Mouse (Mus musculus): ENCODE measurements around the gene Zkscan1.
"Not testable (repeated sequence)": the region's sequence is repeated elsewhere in the genome, so short reads cannot be mapped to it uniquely, and the experiment has no call there.

The Zkscan1 gene

DNA sequence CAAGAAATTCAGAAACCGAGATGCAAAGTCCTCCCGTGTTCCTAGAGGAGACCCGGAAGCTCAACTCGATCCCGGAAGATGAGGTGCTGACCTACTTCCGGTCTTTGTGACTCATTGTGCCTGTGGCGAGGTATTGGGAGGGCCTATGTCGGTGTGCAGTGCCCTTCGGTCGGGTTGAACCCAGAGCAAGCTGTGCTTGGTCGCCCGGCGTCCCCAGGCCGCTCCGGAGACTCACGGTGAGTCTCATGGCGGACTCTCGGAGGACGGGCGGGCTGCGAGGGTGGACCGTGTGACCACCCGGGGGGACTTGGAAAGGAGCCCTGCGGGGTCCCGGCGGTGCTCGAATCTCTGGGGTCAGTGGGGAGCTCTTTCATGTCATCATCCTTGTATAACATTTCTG, at the start of gene Zkscan1:
Zkscan1 (plus strand) TSS at position 89 of the 400 bp plus-strand sequence.
- DNase-seq: peak; percentile 70

DNA sequence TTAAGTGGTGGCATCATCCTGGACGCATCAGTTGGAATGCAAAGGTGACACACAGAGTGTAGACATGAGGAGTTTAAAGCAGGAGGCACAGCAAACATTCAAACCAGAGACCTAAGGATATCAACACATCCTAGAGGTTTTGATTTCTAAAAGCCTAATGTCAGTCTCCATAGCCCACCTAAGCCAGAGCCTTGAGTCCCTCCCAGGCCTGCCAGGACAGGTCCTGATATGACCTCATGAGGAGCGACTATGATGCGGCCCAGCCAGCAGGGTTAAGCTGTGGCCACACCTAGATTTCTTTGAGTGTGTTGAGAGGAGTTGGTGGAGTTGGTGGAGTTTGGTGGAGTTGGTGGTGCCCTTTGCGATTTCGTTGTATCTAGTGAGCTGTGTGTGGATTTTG, 32.0 kb upstream of the Zkscan1 start, which contains the start of gene Smok3c:
Smok3c (plus strand) TSS at position 301 of the 400 bp plus-strand sequence.
- not testable (repeated sequence) for DNase-seq

DNA sequence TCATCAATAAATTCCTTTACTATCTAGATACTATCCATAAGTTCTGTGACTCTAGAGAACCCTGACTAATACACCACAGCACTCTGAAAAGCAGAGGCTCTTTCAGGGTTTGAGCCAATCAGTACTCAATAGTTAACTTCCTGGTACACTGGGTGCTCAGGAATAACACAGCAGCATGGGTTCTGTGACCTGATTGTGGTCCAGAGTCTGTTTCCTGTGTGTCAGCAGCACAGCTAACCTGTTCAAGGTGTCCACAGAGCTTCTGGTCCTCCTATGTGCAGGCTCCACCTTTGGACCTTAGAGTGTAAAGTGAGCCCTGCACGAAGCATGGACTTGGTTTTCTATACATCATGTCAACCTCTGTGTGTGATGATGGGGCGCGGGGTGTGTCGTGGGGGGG, 11.1 kb upstream of the Zkscan1 start:
- no peak for DNase-seq

DNA sequence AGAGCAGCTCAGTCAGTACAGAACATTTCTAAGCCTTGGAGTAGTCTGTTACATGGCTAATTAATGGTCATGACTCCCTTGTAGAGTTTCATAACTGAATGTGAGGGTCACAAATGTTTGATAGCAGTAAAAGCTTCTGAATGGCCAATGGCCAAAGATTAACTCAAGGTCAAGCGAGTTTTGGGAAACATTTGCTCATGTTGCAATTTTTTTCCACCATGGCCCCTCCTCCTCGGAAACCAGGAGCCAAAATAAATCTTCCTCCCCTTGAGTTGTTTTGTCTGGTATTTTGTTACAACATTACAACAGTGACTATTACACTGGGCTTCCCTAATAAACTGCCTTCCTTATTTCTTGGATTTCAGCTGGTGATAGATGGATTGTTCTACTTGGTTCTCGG, 9.2 kb upstream of the Zkscan1 start:
- DNase-seq: no peak

DNA sequence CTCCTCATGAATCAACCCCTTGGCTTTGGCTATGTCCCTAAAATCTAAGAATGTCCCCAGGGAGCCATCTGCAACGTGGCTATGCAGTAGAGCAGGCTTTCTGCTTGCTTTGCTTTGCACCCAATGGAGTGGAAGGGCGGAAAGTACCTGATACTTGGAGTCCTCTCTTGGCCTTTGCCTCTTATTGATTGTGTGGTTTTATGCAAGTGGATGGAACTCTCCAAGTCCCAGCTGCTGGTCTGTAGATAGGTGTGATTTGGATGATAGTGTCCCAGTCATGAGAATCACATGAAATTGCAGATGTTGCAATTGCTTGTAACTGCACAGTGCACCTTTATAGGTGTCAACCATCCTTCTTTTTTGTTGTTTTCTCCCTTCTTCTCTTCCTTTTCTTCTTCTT, 8.7 kb upstream of the Zkscan1 start:
- DNase-seq: no peak

DNA sequence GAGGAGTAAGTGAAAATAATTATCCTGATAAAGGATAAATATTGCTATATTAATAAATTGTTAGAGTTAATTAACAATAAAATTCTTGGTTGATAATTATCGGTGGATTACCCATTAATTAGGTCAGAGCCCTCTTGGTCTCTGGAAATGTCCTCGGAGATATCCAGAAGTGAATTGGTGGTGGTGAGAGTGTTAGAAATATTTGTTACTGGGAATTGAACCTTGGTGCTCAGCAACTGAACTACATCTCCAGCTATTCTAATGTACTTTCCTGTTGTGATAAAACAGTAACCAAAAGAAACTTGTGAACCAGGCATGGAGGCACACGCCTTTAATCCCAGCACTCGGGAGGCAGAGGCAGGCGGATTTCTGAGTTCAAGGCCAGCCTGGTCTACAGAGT, 4.4 kb upstream of the Zkscan1 start:
- DNase-seq: no peak

DNA sequence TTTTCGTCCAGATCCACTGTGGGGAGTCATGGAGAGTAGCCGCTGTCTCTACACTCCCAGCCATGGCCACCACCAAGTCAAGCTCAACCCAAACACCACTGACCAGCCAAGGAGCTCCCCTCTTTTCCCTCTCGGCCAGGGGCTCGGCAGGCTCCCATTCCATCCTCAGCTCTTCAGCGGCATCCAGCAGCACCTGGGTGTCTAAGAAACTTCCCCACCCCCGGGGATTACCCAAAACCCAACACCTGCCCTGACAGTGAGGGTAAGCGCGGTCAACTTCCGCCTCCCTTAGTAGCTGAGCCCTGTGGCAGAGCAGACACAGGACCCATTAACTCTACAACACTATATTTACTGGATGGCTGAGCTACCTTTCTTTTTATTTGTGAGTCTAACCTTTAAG, 3.4 kb upstream of the Zkscan1 start:
- DNase-seq: no peak

DNA sequence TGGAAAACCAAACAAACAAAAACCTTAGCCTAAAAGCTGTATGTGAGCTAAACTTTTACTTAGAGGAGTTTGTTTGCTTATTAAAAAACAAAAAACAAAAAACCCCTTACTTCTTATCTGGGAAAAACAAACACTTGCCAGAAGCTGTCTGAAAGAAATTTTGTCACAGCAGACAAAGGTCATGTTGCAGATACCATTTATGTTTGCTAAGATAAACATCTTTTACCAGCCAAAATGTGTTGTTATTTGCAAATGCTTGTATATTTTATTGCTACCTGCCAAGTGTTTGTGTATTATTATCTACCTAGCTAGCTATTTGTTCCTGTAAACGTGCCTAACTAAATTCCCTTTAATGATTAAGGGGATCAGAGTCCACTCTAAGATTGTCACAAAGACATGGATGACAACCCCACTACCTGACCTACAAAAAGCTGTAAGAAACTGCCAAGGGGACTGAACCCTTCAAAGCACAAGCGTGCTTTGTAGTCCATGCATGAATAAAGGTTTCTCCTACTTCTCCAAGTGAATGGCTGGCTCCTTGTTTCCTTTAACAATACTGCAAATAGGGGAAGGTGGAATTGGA, 1.5 kb upstream of the Zkscan1 start:
- no peak for DNase-seq

DNA sequence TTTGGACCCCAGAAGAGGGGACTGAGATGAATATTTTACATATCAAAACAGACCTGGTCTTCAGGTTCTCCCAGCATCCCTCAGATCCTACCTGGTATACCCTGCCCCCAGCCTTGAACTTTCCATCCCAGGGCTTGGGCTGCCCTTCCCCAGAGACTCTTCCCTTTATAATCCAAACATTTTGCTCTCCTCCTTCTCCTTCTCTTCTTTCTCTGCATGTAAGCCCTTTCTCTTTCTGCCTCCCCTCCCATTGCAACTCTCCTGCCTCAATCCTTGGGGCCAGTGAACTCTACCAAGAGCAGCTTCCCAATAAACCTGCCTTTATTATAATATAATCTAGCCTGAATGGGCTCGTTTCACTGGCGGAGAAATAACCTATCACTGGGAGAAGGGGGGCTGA, 948 bp upstream of the Zkscan1 start:
- no peak for DNase-seq

DNA sequence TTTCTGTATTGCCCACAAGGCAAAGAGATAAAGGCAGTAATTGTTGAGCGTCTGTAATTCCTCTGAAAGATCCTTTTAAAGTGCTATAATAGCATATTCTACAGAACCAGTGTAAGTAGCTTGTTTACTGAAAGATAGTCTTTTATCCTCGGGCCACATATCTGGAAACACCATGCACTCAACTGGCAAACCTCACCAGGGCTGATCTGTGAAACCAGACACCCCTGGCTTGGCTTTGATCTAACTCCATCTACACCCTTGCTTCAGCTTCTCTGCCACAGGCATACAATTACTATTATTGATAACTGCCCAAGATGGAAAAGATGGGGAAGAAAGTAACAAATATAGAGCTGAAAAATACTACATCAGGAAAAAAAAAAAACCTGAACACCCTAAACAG, 377 bp upstream of the Zkscan1 start:
- no peak for DNase-seq

DNA sequence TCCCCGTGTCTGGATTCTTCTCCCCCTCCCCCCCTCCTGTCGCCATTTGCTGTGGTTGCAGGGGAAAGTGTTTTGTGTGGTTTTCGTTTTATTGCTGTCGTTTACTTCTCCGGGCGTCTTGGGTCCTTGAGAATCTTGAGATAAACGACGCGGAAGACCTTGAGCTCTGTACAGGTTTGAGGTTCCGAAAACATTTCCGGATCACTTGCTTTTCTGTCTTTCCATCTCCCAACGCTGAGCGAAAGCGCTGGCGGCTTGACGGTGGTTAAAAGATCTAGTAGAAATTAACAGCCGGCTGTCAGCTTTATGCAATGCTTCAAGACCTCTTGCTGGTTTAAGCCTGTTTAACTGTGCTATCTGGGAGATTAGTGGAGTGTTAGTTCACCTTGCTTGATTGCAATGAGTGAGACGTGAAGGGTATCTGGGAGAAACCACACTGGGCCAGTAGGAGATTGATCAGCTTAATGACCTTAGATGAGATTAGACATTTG, 582 bp downstream of the Zkscan1 start:
- DNase-seq: peak; percentile 26

DNA sequence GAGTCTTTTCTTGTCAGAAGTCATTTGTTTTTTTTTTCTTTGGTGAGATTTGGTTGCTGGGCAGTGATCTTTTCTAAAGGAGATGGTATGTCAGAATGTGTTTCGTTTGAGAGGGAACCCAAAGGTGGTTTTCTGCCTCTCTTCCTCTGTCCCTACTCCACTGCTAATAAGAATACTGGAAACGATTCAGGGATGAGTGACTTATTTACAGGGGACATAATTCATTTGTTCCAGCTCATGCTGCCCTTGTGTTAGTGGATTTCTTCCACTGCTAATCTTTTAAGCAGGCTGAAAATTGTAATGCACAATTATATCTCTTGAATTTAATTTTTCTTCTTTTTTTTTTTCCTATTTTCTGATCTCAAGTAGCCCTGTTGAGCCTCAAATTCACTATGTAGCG, 2.0 kb downstream of the Zkscan1 start:
- DNase-seq: no peak

DNA sequence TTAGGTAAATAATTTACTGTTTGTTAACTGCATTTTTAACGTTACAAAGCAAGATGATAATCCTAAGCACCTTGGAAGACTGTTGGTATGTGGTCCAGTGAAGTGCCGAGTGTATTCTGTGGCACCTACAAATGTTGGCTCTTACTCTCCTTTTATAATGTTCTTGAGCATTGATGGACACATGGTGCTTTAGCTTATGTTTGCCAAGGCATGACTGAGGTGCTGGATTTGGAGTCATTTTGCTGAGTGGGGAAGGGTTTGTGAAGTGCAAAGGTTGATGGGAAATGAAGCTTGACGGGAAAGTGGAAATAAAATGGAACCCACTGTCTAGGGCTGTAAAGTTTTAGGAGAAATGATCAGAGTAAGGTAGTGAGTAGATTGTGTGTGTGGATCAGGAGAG, 3.5 kb downstream of the Zkscan1 start:
- DNase-seq: no peak

DNA sequence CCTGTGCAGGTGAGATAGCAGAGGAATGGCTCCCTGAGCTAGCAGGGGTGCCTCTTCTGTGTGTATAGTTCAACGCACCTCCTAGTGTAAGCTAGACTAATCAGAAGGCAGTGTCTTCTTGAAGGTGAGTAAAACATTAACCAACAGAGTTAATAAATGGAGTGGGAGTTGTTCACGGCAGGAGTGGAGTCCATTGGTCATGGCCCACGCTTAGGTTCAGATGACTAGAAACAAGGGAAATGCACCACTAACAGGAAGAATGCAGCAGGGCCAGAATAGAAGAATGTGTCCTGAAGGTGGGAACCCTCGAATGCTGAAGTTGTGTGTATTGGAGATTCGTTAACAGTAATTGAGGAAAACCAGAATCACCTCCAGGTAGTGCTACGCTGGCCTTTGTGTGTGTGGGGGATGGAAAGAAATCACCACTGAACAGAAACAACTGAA, 4.2 kb downstream of the Zkscan1 start:
- DNase-seq: no peak

DNA sequence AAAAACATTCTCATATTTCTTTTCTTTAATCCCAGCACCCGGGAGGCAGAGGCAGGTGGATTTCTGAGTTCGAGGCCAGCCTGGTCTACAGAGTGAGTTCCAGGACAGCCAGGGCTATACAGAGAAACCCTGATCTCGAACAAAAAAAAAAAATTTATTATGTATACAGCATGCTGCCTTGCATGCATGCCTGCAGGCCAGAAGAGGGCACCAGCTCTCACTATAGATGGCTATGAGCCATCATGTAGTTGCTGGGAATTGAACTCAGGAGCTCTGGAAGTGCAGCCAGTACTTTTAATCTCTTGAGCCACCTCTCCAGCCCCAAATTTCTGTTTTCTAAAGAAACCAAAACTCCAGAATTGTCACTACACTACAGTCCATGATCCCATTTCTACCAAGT, 5.4 kb downstream of the Zkscan1 start:
- DNase-seq: peak; percentile 36

DNA sequence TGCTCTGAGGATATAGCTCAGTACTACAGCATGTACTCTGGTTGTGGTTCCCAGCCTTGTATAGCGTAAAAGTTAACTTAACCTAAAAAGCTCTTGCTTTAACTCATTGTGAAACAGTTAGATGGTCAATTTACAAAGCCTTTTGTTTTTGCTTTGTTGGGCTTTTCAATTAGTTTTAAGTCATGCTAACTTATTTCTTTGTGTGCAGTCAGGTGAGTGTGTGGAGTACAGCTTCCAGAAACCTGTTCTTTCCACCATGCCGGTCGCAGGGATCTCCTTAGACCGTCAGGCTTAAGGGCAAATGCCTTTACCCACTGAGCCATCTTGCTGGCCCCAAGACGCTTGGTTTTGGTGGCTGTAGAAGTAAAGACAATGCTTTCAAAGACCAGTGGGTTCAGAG, 5.9 kb downstream of the Zkscan1 start:
- DNase-seq: no peak

DNA sequence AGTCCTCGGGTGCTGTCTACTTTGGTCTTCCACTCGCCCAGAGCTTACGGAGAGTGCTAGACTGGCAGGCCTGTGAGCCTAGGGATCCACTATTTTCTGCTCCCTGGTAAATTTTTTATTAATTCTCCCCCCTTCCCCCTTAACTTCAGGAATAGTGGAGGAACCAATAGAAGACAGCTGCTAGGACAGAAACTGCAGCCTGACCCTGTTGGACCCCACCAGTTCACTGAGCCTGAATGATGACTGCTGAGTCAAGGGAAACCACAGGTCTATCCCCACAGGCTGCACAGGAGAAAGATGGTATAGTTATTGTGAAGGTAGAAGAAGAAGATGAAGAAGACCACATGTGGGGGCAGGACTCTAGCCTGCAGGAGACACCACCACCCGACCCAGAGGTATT, 7.9 kb downstream of the Zkscan1 start:
- no peak for DNase-seq

DNA sequence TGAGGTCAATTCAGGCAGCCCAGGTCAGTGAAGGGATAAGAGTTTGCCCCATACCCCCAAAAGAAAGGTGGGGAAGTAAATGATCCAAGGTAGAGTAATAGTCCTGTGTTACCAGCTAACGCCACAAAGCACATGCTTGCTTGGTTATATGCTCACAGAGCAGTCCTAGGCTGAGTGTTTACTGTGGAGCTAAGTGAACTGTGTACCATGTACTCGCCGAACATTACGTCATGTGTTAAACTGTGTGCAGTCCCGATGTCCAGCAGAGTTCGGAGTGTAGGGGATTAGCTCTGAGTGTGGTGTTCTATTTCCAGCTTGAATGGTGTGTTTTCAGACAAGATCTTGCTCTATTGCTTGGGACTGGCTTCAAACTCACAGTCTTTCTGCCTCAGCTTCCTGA, 9.6 kb downstream of the Zkscan1 start:
- no peak for DNase-seq

DNA sequence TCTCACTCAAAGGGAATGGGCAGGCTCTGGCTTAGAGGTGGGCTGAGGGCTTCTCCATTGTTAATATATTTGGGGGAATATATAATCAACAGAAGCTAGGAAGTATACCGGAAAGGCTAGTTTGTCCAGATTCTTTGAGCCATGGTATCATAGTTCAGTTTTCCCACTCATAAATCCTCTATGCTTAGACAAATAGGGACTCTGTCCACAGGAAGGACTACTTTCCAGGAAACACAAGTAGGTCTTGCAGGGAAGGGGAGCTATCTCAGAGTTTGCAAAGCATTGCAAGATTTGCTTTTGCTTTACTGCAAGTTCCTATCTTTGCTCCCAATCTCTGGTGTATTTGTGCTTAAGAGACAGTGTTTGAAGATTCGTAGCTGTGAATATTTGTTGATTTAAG, 20.1 kb downstream of the Zkscan1 start:
- DNase-seq: no peak

DNA sequence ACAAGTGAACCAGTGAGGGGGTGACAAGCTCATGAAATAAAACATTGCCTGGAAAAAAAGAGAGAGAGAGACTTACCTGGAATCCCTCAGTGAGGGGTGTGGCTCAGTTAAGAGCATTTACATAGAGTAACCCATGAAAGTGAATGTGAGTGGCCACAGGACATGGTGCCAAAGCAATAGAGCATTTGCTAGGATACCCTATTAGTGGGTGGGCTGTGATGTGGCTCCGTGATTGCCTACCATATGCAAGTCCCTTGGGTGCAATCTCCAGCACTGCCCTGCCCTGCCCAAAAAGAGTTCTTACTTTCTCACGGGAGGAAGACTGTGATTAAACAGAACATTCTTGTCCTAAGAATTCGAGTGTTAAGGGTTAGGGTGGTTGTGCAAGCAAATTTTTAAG, 22.2 kb downstream of the Zkscan1 start:
- no peak for DNase-seq

DNA sequence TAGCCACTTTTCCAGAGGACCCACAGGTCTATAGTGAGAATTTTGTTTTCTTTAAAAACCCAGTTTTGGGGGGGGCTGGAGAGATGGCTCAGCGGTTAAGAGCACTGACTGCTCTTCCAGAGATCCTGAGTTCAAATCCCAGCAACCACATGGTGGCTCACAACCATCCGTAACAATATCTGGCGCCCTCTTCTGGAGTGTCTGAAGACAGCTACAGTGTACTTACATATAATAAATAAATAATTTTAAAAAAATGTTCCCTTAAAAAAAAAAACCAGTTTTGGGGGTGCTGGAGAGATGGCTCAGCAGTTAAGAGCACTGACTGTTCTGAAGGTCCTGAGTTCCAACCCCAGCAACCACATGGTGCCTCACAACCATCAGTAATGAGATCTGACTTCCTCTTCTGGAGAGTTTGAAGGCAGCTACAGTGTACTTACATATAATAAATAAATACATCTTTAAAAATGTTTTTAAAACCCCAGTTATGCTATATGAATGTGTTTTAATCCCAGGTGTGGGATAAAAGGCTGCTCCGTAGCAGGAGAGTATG, 25.0 kb downstream of the Zkscan1 start:
- DNase-seq: not testable (repeated sequence)

DNA sequence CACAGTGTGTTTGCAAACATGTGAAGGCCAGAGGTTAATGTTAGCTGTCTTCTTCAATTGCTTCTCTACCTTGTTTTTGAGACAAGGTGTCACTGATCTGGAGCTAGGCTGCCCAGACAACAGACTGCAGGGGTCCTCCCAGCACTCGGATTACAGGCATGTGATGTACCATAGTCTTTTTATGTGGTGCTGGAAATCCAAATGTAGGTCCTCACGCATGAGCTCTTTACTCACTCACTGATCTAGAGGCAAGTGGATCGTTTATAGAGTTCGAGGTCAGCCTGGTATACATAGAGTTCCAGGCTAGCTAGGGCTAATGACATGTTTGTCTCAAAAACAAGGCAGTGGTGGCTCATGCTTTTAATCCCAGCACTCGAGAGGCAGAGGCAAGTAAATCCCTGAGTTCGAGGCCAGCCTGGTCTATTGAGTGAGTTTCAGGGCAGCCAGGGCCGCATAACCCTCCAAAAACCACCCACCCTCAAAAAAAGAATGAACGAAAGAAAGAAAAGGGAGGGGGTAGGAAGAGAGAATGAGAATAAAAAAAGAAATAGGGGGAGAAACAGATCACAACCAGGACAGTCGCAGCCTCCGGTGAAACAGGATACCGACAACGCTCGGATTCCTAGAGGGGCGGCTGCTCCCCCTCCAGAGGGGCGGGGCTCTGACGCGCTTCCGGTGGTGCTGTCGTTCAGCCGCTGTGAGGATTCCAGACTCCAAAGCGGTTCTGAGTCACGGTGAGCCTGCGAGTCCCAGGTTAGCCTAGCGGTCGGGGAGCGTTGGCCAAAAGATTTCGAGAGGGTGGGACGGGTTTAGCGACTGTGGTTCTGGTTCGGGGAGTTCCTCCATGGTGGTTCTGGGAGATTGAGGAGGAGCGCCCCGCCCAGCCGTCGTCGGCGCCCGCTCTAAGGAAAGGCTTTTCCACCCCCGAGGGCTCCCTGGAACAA, 31.6 kb downstream of the Zkscan1 start, which contains the start of gene Zscan21:
Zscan21 (plus strand) TSS at position 649 of the 944 bp plus-strand sequence.
- peak; percentile 93 for DNase-seq

DNA sequence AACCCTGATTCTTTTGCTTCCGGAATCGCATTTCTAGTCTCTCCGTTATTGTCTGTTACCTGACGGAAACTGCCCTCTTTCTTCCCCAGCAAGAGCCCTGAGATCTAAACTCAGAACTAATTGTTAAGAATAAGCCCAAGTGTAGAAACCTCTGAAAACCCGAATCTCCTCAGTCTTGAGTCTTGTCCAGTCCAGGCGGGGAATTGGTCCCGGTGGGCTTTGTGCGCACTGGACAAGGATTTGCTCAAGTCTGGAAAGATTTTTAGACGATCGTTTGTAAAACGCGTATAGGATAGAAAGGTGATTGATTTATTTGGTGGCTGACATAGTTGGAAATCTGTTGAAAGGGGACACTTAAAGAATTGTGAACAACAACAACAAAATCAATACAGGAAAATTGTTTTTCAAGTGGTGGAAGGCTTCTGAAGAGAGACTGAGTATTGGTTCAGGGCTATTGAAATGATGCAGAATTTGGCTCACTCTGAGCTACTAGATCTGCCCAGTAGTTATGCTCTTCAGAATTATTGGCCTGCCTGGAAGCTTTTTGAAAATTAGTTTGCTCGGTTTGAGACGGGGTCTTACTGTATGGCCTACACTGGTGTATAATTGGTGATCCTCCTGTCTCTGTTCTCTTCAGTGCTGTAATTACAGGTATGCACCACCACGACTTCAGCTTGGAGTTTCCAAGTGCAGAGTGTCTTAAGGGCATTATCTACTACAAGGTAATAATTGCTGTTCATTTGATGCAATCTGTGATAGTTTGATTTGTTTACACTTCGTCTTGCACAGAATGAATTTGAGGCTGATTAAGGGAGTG, 32.5 kb downstream of the Zkscan1 start:
- no peak for DNase-seq
